ENCODE assay signal across 15 mouse cellular contexts in genomic region chr5:137527413-137527812, GRCm38 (mm10). TPM values are rescaled to one million over a fixed set of nuclear protein-coding genes. Genes with fewer than 3 reads are reported as not detected.
DNase-seq lines count a peak whose midpoint lies in the region; ATAC-seq lines count a peak whose summit lies in the region.
"Had no signal": no experiment of that assay in that cellular context is flagged by ENCODE, and none has a peak within 500 bp of the region (broad histone marks: within the 10 kb centered on the region; RNA-seq: fewer than 3 reads in every experiment).

No protein-coding gene starts in this region.

- H3K36me3 ChIP-seq in forebrain, embryonic 10.5 days (replicated peaks): peaks cover 84% of the 10 kb centered on the region
- peaks cover 72% of the 10 kb centered on the region for H3K36me3 ChIP-seq in forebrain, embryonic 15.5 days
- H3K36me3 ChIP-seq in forebrain, embryonic 16.5 days (ENCODE audit: control insufficient read depth, insufficient read depth): peaks cover 46% of the 10 kb centered on the region
- H3K36me3 ChIP-seq in midbrain, embryonic 16.5 days (ENCODE audit: control insufficient read depth, insufficient read depth, low read length): peaks cover 53% of the 10 kb centered on the region

- 63% methylated on average over 1 of the region's 1 CpGs for WGBS in forebrain, embryonic 10.5 days
- WGBS in forebrain, embryonic 15.5 days: 39% methylated on average over 1 of the region's 1 CpGs
- 43% methylated on average over 1 of the region's 1 CpGs for WGBS in forebrain, embryonic 16.5 days
- 27% methylated on average over 1 of the region's 1 CpGs for WGBS in midbrain, embryonic 16.5 days

- no peaks in the 10 kb centered on the region for H3K9me3 ChIP-seq in forebrain, embryonic 10.5 days
- H3K9me3 ChIP-seq in forebrain, embryonic 15.5 days: no peaks in the 10 kb centered on the region
- H3K9me3 ChIP-seq in forebrain, embryonic 16.5 days (ENCODE audit: control insufficient read depth, low read length): no peaks in the 10 kb centered on the region
- H3K9me3 ChIP-seq in midbrain, embryonic 16.5 days (replicated peaks; ENCODE audit: control insufficient read depth, low read length, poor library complexity, severe bottlenecking): no peaks in the 10 kb centered on the region

- DNase-seq in forebrain, embryonic 10.5 days (ENCODE audit: extremely low spot score, low spot score): no peak
- peak; percentile 13 for DNase-seq in kidney, postnatal 10 days
- DNase-seq in kidney, adult 18-20 months: no peak
- no peak for DNase-seq in right cerebral cortex, adult 2 months (ENCODE audit: low spot score in 2 of 2)
- no peak for DNase-seq in urinary bladder, postnatal 4 days (ENCODE audit: low spot score in 2 of 2)
- DNase-seq: cerebellum, adult 9-10 months; embryo, embryonic 11 days; kidney, adult 9 months; right cerebral cortex, postnatal 4 days had no signal

- H3K4me2 ChIP-seq in forebrain, embryonic 15.5 days (replicated peaks): no peak overlapping the region
- H3K4me2 ChIP-seq in forebrain, embryonic 16.5 days (ENCODE audit: low read length): no peak overlapping the region
- no peak overlapping the region for H3K4me2 ChIP-seq in midbrain, embryonic 16.5 days (ENCODE audit: low read length)

- no peaks in the 10 kb centered on the region for H3K27me3 ChIP-seq in forebrain, embryonic 10.5 days (ENCODE audit: poor library complexity, severe bottlenecking)
- H3K27me3 ChIP-seq in forebrain, embryonic 15.5 days: no peaks in the 10 kb centered on the region
- H3K27me3 ChIP-seq in forebrain, embryonic 16.5 days (replicated peaks; ENCODE audit: control insufficient read depth, insufficient read depth, low read length): no peaks in the 10 kb centered on the region
- no peaks in the 10 kb centered on the region for H3K27me3 ChIP-seq in midbrain, embryonic 16.5 days (ENCODE audit: control insufficient read depth, insufficient read depth, low read depth, low read length)

- H3K4me3 ChIP-seq in forebrain, embryonic 10.5 days: peak overlapping the region; percentile 5; the same call in 1 of the 2 replicates
- no peak overlapping the region for H3K4me3 ChIP-seq in forebrain, embryonic 15.5 days
- no peak overlapping the region for H3K4me3 ChIP-seq in forebrain, embryonic 16.5 days (replicated peaks; ENCODE audit: low read length)
- no peak overlapping the region for H3K4me3 ChIP-seq in midbrain, embryonic 16.5 days (ENCODE audit: low read depth, low read length)
- H3K4me3 ChIP-seq: erythroblast, embryonic 14.5 days had no signal

- peaks cover 61% of the 10 kb centered on the region for H3K4me1 ChIP-seq in forebrain, embryonic 10.5 days
- H3K4me1 ChIP-seq in forebrain, embryonic 15.5 days: peaks cover 30% of the 10 kb centered on the region
- peaks cover 20% of the 10 kb centered on the region for H3K4me1 ChIP-seq in forebrain, embryonic 16.5 days (replicated peaks; ENCODE audit: control insufficient read depth, insufficient read depth, low read length)
- peaks cover 18% of the 10 kb centered on the region for H3K4me1 ChIP-seq in midbrain, embryonic 16.5 days (ENCODE audit: control insufficient read depth, insufficient read depth, low read length)

- no peak for ATAC-seq in forebrain, embryonic 15.5 days (replicated peaks)
- no peak for ATAC-seq in forebrain, embryonic 16.5 days
- no peak for ATAC-seq in midbrain, embryonic 16.5 days

- H3K9ac ChIP-seq in forebrain, embryonic 15.5 days (replicated peaks): no peak overlapping the region
- no peak overlapping the region for H3K9ac ChIP-seq in forebrain, embryonic 16.5 days (replicated peaks; ENCODE audit: low read depth, low read length)
- H3K9ac ChIP-seq in midbrain, embryonic 16.5 days (ENCODE audit: low read depth, low read length): peak overlapping the region; percentile 14; the same call in 1 of the 2 replicates
- H3K9ac ChIP-seq: liver, embryonic 14.5 days had no signal

- no peak overlapping the region for H3K27ac ChIP-seq in forebrain, embryonic 10.5 days
- no peak overlapping the region; the same call in 1 of the 2 replicates for H3K27ac ChIP-seq in forebrain, embryonic 15.5 days (replicated peaks)
- peak overlapping the region; percentile 33; the same call in 1 of the 2 replicates for H3K27ac ChIP-seq in forebrain, embryonic 16.5 days (ENCODE audit: low read length)
- peak overlapping the region; percentile 33; the same call in 1 of the 2 replicates for H3K27ac ChIP-seq in midbrain, embryonic 16.5 days (ENCODE audit: low read length)
- H3K27ac ChIP-seq: liver, embryonic 14.5 days; macrophage had no signal

RNA-seq across cellular contexts. Expression of gene Epo, which starts 5.6 kb away (rescaled TPM):
- polyA plus RNA-seq in forebrain, embryonic 10.5 days (2016; fragmentation: Nextera tagmentation; extraction: Ambion mirVana): 2.9 and 4.8 TPM in 2 replicates
- polyA plus RNA-seq in forebrain, embryonic 15.5 days (2015; fragmentation: Nextera tagmentation; extraction: Ambion mirVana): not detected in 2 replicates
- polyA plus RNA-seq in forebrain, embryonic 16.5 days (2015; fragmentation: Nextera tagmentation; extraction: Ambion mirVana): not detected in 2 replicates
- not detected in 2 replicates for polyA plus RNA-seq in midbrain, embryonic 16.5 days (2015; fragmentation: Nextera tagmentation; extraction: Ambion mirVana)
- polyA plus RNA-seq: erythroblast, embryonic 14.5 days; macrophage had no signal

RNA-seq across cellular contexts. Expression of gene Gnb2, which starts 5.9 kb away (rescaled TPM):
- polyA plus RNA-seq in forebrain, embryonic 10.5 days (2016; fragmentation: Nextera tagmentation; extraction: Ambion mirVana): 287 and 288 TPM in 2 replicates
- polyA plus RNA-seq in forebrain, embryonic 15.5 days (2015; fragmentation: Nextera tagmentation; extraction: Ambion mirVana): 535 and 578 TPM in 2 replicates
- polyA plus RNA-seq in forebrain, embryonic 16.5 days (2015; fragmentation: Nextera tagmentation; extraction: Ambion mirVana): 498 and 517 TPM in 2 replicates
- 496 and 512 TPM in 2 replicates for polyA plus RNA-seq in midbrain, embryonic 16.5 days (2015; fragmentation: Nextera tagmentation; extraction: Ambion mirVana)

RNA-seq across cellular contexts. Expression of gene Gigyf1, which starts 9.1 kb away (rescaled TPM):
- 13.5 and 14.0 TPM in 2 replicates for polyA plus RNA-seq in forebrain, embryonic 10.5 days (2016; fragmentation: Nextera tagmentation; extraction: Ambion mirVana)
- polyA plus RNA-seq in forebrain, embryonic 15.5 days (2015; fragmentation: Nextera tagmentation; extraction: Ambion mirVana): 19.2 and 20.0 TPM in 2 replicates
- polyA plus RNA-seq in forebrain, embryonic 16.5 days (2015; fragmentation: Nextera tagmentation; extraction: Ambion mirVana): 16.5 and 20.2 TPM in 2 replicates
- polyA plus RNA-seq in midbrain, embryonic 16.5 days (2015; fragmentation: Nextera tagmentation; extraction: Ambion mirVana): 19.3 and 19.4 TPM in 2 replicates

RNA-seq across cellular contexts. Expression of gene Pop7, which starts 25.1 kb away (rescaled TPM):
- polyA plus RNA-seq in forebrain, embryonic 10.5 days (2016; fragmentation: Nextera tagmentation; extraction: Ambion mirVana): 56.1 and 59.4 TPM in 2 replicates
- polyA plus RNA-seq in forebrain, embryonic 15.5 days (2015; fragmentation: Nextera tagmentation; extraction: Ambion mirVana): 75.9 and 79.3 TPM in 2 replicates
- polyA plus RNA-seq in forebrain, embryonic 16.5 days (2015; fragmentation: Nextera tagmentation; extraction: Ambion mirVana): 66.8 and 74.7 TPM in 2 replicates
- 76.3 and 80.5 TPM in 2 replicates for polyA plus RNA-seq in midbrain, embryonic 16.5 days (2015; fragmentation: Nextera tagmentation; extraction: Ambion mirVana)

RNA-seq across cellular contexts. Expression of gene Actl6b, which starts 25.9 kb away (rescaled TPM):
- 2.0 and 4.8 TPM in 2 replicates for polyA plus RNA-seq in forebrain, embryonic 10.5 days (2016; fragmentation: Nextera tagmentation; extraction: Ambion mirVana)
- polyA plus RNA-seq in forebrain, embryonic 15.5 days (2015; fragmentation: Nextera tagmentation; extraction: Ambion mirVana): 250 and 259 TPM in 2 replicates
- polyA plus RNA-seq in forebrain, embryonic 16.5 days (2015; fragmentation: Nextera tagmentation; extraction: Ambion mirVana): 254 and 298 TPM in 2 replicates
- polyA plus RNA-seq in midbrain, embryonic 16.5 days (2015; fragmentation: Nextera tagmentation; extraction: Ambion mirVana): 307 and 326 TPM in 2 replicates
- polyA plus RNA-seq: erythroblast, embryonic 14.5 days; liver, embryonic 14.5 days; macrophage had no signal

Comparison
In these comparisons a context has a peak if more than half of its experiments do, and no peak if none do; other contexts are left out.
1. H3K27ac ChIP-seq: peak in forebrain, embryonic 16.5 days (single experiment) and midbrain, embryonic 16.5 days (single experiment); none in forebrain, embryonic 10.5 days (single experiment) and forebrain, embryonic 15.5 days (single experiment).